Mouse (Mus musculus) neural tube, embryonic 11.5 days (tissue): ENCODE data around the gene A630095N17Rik. TPM values are rescaled to one million over a fixed set of nuclear protein-coding genes. Genes with fewer than 3 reads are reported as not detected.

ENCODE experiments used
- ATAC-seq: fragments of 200-750 bp; cut with Nextera tagmentation; 2 replicates; pipeline ENCODE4 v1.8.0; 2017; ENCODE audit warnings: moderate number of reproducible peaks, mild to moderate bottlenecking, moderate TSS enrichment, moderate library complexity; ENCODE audit not compliant: insufficient read depth, low FRiP score, low TSS enrichment
- DNase-seq: peaks from one replicate; pipeline ENCODE4 v3.0.0-alpha.2; 2015; ENCODE audit warnings: low spot score
- H3K27ac ChIP-seq: fragments of 300-500 bp; sonication (generic); 2 replicates; pipeline ENCODE4 v1.5.1; 2014; ENCODE audit warnings: low read depth, mild to moderate bottlenecking, low read length
- H3K27me3 ChIP-seq: fragments of 300-500 bp; sonication (generic); 2 replicates; pipeline ENCODE4 v1.6.1; 2014; ENCODE audit warnings: mild to moderate bottlenecking, low read length, mixed read lengths; ENCODE audit not compliant: control insufficient read depth, insufficient read depth
- H3K36me3 ChIP-seq: fragments of 300-500 bp; sonication (generic); 2 replicates; pipeline ENCODE4 v1.6.1; 2014; ENCODE audit warnings: mild to moderate bottlenecking, low read length, moderate library complexity, mixed read lengths; ENCODE audit not compliant: control insufficient read depth, insufficient read depth
- H3K4me1 ChIP-seq: fragments of 300-500 bp; sonication (generic); 2 replicates; pipeline ENCODE4 v1.6.1; 2014; ENCODE audit warnings: low read length, mixed read lengths; ENCODE audit not compliant: control insufficient read depth, insufficient read depth
- H3K4me2 ChIP-seq: fragments of 300-500 bp; sonication (generic); 2 replicates; pipeline ENCODE4 v1.6.1; 2014; ENCODE audit warnings: low read depth, mild to moderate bottlenecking, moderate library complexity
- H3K4me3 ChIP-seq: fragments of 300-500 bp; sonication (generic); 2 replicates; pipeline ENCODE4 v1.5.1; 2014; ENCODE audit warnings: low read depth, low read length
- H3K9ac ChIP-seq: fragments of 300-500 bp; sonication (generic); 2 replicates; pipeline ENCODE4 v1.6.1; 2014; ENCODE audit warnings: mild to moderate bottlenecking, low read length
- H3K9me3 ChIP-seq: fragments of 300-500 bp; sonication (generic); 2 replicates; pipeline ENCODE4 v1.6.1; 2016; ENCODE audit warnings: low read length; ENCODE audit not compliant: control insufficient read depth
- WGBS: fragments of 180-500 bp; shearing (Covaris S2); extraction: QIAGEN DNeasy Blood & Tissue Kit; methylation state at CpG from one replicate; pipeline ENCODE4 v1.1.7; 2014; 5-methylcytosine and 5-hydroxymethylcytosine counted together
- polyA plus RNA-seq: library from polyadenylated mRNA; unstranded; fragments of >200 nt; fragmentation: Nextera tagmentation; extraction: Ambion mirVana; gene quantifications from 2 replicates; pipeline ENCODE4 v1.2.1, GENCODE M21; 2014

A630095N17Rik gene
- polyA plus RNA-seq, 1 experiment from 2014 or later = not detected

DNA sequence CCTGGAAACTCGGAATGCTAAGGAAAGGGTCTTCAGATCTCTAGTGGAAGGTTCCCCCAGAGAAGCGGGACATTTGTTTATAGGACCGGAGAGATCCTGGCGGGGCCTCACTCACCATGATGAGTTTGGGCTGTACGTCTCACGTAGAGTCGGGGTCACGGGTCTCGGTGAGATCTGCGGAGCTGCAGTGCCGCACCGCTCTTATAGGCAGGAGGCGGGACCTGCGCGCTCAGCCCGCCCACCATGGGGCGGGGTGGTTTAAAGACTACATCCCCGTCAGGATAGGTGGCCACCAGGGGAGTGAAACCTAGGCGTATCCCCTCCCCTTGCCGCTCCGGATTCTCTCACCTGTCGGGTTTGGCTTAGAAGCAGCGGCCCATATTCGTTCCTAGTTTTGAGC lies 12.8 kb downstream of the A630095N17Rik start:
- Histone ChIP-seq H3K9me3 (no peaks in the 10 kb centered on the region; the same call in 1 of the 2 replicates), H3K36me3 (peaks cover 4% of the 10 kb centered on the region), H3K27ac (no peak overlapping the region), H3K4me1 (peaks cover 13% of the 10 kb centered on the region), H3K9ac (peak overlapping the region; percentile 36; the same call in 1 of the 2 replicates), H3K4me2 (peak overlapping the region; percentile 92), H3K27me3 (peaks cover 46% of the 10 kb centered on the region), H3K4me3 (peak overlapping the region; percentile 49)
- DNase-seq (peak; percentile 78), ATAC-seq (0 out of 2 replicates have a peak, but pooled peaks have one; percentile 76)
- WGBS = 0% methylated on average over 24 of the region's 24 CpGs

GRCm38 (mm10) chr1:75218227-75219001 lies 13.5 kb downstream of the A630095N17Rik start:
- DNase-seq = no peak
- WGBS = 1% methylated on average over 38 of the region's 38 CpGs

GRCm38 (mm10) chr1:75217893-75218226 lies 14.0 kb downstream of the A630095N17Rik start:
- Histone ChIP-seq H3K4me3 (no peak overlapping the region), H3K4me1 (peaks cover 13% of the 10 kb centered on the region), H3K9me3 (no peaks in the 10 kb centered on the region; the same call in 1 of the 2 replicates), H3K9ac (no peak overlapping the region), H3K4me2 (peak overlapping the region; percentile 20; the same call in 1 of the 2 replicates), H3K27me3 (peaks cover 43% of the 10 kb centered on the region), H3K27ac (no peak overlapping the region), H3K36me3 (peaks cover 8% of the 10 kb centered on the region)
- DNase-seq = no peak
- ATAC-seq = no peak
- WGBS = 4% methylated on average over 6 of the region's 6 CpGs

More at GRCm38 (mm10) chr1:75218227-75219001, 13.5 kb downstream of the A630095N17Rik start:
- H3K27me3 ChIP-seq = peaks cover 43% of the 10 kb centered on the region
- peak; percentile 36; the same call in 1 of the 2 replicates for ATAC-seq
- peak overlapping the region; percentile 36; the same call in 1 of the 2 replicates for H3K9ac ChIP-seq
- peak overlapping the region; percentile 92 for H3K4me2 ChIP-seq
- H3K4me3 ChIP-seq = peak overlapping the region; percentile 49
- no peaks in the 10 kb centered on the region; the same call in 1 of the 2 replicates for H3K9me3 ChIP-seq
- H3K4me1 ChIP-seq = peaks cover 13% of the 10 kb centered on the region
- no peak overlapping the region for H3K27ac ChIP-seq
- H3K36me3 ChIP-seq = peaks cover 5% of the 10 kb centered on the region

GRCm38 (mm10) chr1:75216797-75217585 lies 14.9 kb downstream of the A630095N17Rik start:
- no peak for ATAC-seq
- Histone ChIP-seq H3K4me3 (no peak overlapping the region), H3K27me3 (peaks cover 43% of the 10 kb centered on the region), H3K4me2 (no peak overlapping the region), H3K4me1 (peaks cover 13% of the 10 kb centered on the region), H3K27ac (no peak overlapping the region), H3K36me3 (peaks cover 10% of the 10 kb centered on the region), H3K9me3 (no peaks in the 10 kb centered on the region; the same call in 1 of the 2 replicates), H3K9ac (no peak overlapping the region)
- WGBS = 82% methylated on average over 13 of the region's 13 CpGs
- DNase-seq = no peak

DNA sequence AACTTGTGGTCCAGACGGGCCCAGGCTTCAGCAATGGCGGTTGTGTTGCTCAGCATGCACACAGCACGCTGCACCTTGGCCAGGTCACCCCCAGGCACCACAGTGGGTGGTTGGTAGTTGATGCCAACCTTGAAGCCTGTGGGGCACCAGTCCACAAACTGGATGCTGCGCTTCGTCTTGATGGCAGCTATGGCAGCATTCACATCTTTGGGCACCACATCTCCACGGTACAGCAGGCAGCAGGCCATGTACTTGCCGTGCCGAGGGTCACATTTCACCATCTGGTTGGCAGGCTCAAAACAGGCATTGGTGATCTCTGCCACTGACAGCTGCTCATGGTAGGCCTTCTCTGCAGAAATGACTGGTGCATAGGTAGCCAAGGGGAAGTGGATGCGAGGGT lies 16.1 kb downstream of the A630095N17Rik start:
- Histone ChIP-seq H3K4me1 (peaks cover 21% of the 10 kb centered on the region), H3K9me3 (no peaks in the 10 kb centered on the region; the same call in 1 of the 2 replicates), H3K36me3 (peaks cover 10% of the 10 kb centered on the region), H3K4me2 (no peak overlapping the region), H3K27me3 (peaks cover 37% of the 10 kb centered on the region), H3K4me3 (no peak overlapping the region), H3K27ac (no peak overlapping the region), H3K9ac (no peak overlapping the region)
- 94% methylated on average over 9 of the region's 9 CpGs for WGBS
- DNase-seq = no peak
- ATAC-seq = no peak

- no peak overlapping the region for H3K27ac ChIP-seq
- WGBS = 71% methylated on average over 5 of the region's 5 CpGs
These were observed 17.0 kb downstream of the A630095N17Rik start for GRCm38 (mm10) chr1:75214886-75215285.

DNA sequence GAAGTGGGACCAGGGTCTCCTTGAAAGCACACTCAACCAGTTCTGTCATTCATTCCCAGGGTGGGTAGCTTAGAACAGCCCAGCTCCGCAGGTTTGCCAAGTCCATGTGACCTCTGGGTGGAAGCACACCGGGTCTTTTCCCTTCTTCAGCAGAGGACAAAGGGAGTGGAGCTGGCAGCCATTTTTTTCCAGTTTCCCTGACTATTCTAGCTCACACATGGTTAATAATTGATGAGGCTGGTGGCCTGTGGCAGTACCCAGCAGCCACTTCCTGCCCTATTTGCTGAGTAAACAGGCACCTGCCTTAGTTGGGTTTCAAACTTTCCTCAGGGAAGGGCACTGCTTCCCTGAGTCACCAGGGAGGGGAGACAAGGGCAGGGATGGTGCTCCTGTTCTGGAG lies 17.5 kb downstream of the A630095N17Rik start:
- WGBS = 83% methylated on average over 2 of the region's 2 CpGs
- H3K4me1 ChIP-seq = peaks cover 23% of the 10 kb centered on the region

More at GRCm38 (mm10) chr1:75214886-75215285, 17.0 kb downstream of the A630095N17Rik start:
- H3K9ac ChIP-seq = no peak overlapping the region
- no peak overlapping the region for H3K4me2 ChIP-seq
- ATAC-seq (no peak), DNase-seq (no peak)
- no peaks in the 10 kb centered on the region; the same call in 1 of the 2 replicates for H3K9me3 ChIP-seq
- H3K4me1 ChIP-seq = peaks cover 24% of the 10 kb centered on the region
- H3K27me3 ChIP-seq = peaks cover 28% of the 10 kb centered on the region
- no peak overlapping the region for H3K4me3 ChIP-seq
- H3K36me3 ChIP-seq = peaks cover 10% of the 10 kb centered on the region

DNA sequence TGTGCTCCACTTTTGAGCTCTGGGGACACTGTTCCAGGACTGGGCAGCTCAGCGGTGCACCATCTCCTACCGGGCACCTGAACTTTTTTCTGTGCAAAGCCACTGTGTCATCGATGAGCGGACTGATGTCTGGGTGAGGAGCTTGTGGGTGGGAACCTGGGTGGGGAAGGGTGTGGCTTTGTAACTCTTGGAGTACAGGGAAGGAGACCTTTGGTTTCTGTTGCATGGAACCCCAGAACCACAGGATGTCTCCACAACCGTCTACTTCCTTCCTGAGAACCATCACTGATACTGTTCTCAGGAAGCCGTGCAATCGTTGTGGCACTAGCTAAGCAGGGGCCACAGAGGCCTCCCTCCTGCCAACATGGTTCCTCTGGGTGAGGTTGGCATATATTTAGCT lies 18.8 kb downstream of the A630095N17Rik start:
- DNase-seq = no peak

More for the DNA sequence above, 17.5 kb downstream of the A630095N17Rik start:
- Histone ChIP-seq H3K36me3 (peaks cover 10% of the 10 kb centered on the region), H3K9me3 (no peaks in the 10 kb centered on the region; the same call in 1 of the 2 replicates), H3K27me3 (peaks cover 24% of the 10 kb centered on the region), H3K4me2 (no peak overlapping the region), H3K27ac (no peak overlapping the region), H3K9ac (no peak overlapping the region), H3K4me3 (no peak overlapping the region)
- no peak for ATAC-seq
- DNase-seq = no peak

More for the DNA sequence above, 18.8 kb downstream of the A630095N17Rik start:
- H3K27me3 ChIP-seq = peaks cover 11% of the 10 kb centered on the region
- no peak for ATAC-seq
- no peaks in the 10 kb centered on the region for H3K9me3 ChIP-seq
- H3K36me3 ChIP-seq = peaks cover 10% of the 10 kb centered on the region
- no peak overlapping the region for H3K4me3 ChIP-seq
- H3K4me2 ChIP-seq = no peak overlapping the region
- WGBS = 91% methylated on average over 7 of the region's 7 CpGs
- H3K9ac ChIP-seq = no peak overlapping the region
- no peak overlapping the region for H3K27ac ChIP-seq
- H3K4me1 ChIP-seq = peaks cover 14% of the 10 kb centered on the region
